Mouse (Mus musculus) gastrocnemius, adult 18-20 months (tissue): ENCODE data around the gene Cd300ld5. TPM values are rescaled to one million over a fixed set of nuclear protein-coding genes. Genes with fewer than 3 reads are reported as not detected.
"Not testable (repeated sequence)": the region's sequence is repeated elsewhere in the genome, so short reads cannot be mapped to it uniquely, and the experiment has no call there.

Source experiments
- DNase-seq: peaks from one replicate; pipeline ENCODE4 v3.0.0; 2021; ENCODE audit warnings: low spot score
- total RNA-seq, 2 experiments: library from RNA; stranded (reverse); gene quantifications; 2 replicates each; pipeline ENCODE4 v1.2.3; 2021

The Cd300ld5 gene
- total RNA-seq, 2 experiments from 2014 or later: 2.7 TPM; not detected in 1

- no peak for DNase-seq
These were observed 11.8 kb upstream of the Cd300ld5 start for GRCm38 (mm10) chr11:115049282-115049895.

GRCm38 (mm10) chr11:115048259-115048658 is 10.7 kb upstream of the Cd300ld5 start, which contains the start of gene Cd300ld3:
Gene Cd300ld3 (minus strand): TSS chr11:115048409.
- DNase-seq: no peak

- DNase-seq: not testable (repeated sequence)
These were observed 10.7 kb downstream of the Cd300ld5 start, which contains the start of gene Cd300ld4 for GRCm38 (mm10) chr11:115026912-115027311. Gene Cd300ld4 (minus strand): TSS chr11:115027012.

GRCm38 (mm10) chr11:115016093-115016492 is 21.5 kb downstream of the Cd300ld5 start, which contains the start of gene Cd300ld2:
Gene Cd300ld2 (minus strand): TSS chr11:115016193.
- DNase-seq: not testable (repeated sequence)

- no peak for DNase-seq
These were observed 33.5 kb downstream of the Cd300ld5 start for GRCm38 (mm10) chr11:115004070-115004469.

- DNase-seq: no peak
These were observed 36.0 kb downstream of the Cd300ld5 start, which contains the start of gene Cd300c2 for GRCm38 (mm10) chr11:115001474-115002040. Gene Cd300c2 (minus strand): TSS chr11:115001880.

- DNase-seq: no peak
These were observed 47.8 kb downstream of the Cd300ld5 start, which contains the start of gene Cd300ld for GRCm38 (mm10) chr11:114989793-114990192. Gene Cd300ld (minus strand): TSS chr11:114989922.

GRCm38 (mm10) chr11:114981866-114982265 is 55.7 kb downstream of the Cd300ld5 start:
- no peak for DNase-seq

Other genes starting within 250 kb of the Cd300ld5 start
- gene Btbd17, start 241.8 kb downstream of the Cd300ld5 start, total RNA-seq: not detected
- not detected for gene Gpr142, start 238.8 kb downstream of the Cd300ld5 start, total RNA-seq
- gene Gprc5c, start 186.6 kb downstream of the Cd300ld5 start, total RNA-seq: 10 to 100 TPM; 39.7 to 43.7 TPM
- under 1 TPM; 0.59 to 0.81 TPM for gene Cd300a, start 147.7 kb downstream of the Cd300ld5 start, total RNA-seq
- gene Cd300lb, start 103.4 kb downstream of the Cd300ld5 start, total RNA-seq: under 1 TPM; 0.09 to 0.24 TPM
- not detected for gene Cd300c, start 68.6 kb downstream of the Cd300ld5 start, total RNA-seq
- gene Cd300ld, start 47.8 kb downstream of the Cd300ld5 start, total RNA-seq: under 1 TPM; 0.11 to 0.33 TPM
- gene Cd300c2, start 35.9 kb downstream of the Cd300ld5 start, total RNA-seq: under 1 TPM; 0.21 to 0.32 TPM
- gene Cd300ld2, start 21.6 kb downstream of the Cd300ld5 start, total RNA-seq: not detected
- not detected for gene Cd300ld4, start 10.8 kb downstream of the Cd300ld5 start, total RNA-seq
- 1 to 10 TPM; 1.8 to 2.0 TPM for gene Cd300ld3, start 10.6 kb upstream of the Cd300ld5 start, total RNA-seq
- gene Cd300e, start 24.4 kb upstream of the Cd300ld5 start, total RNA-seq: not detected
- gene Rab37, start 53.7 kb upstream of the Cd300ld5 start, total RNA-seq: under 1 TPM in 1 of 2 experiments, not detected in 1; 0.36 TPM
- not detected for gene Cd300lf, start 96.2 kb upstream of the Cd300ld5 start, total RNA-seq
- gene Slc9a3r1, start 125.6 kb upstream of the Cd300ld5 start, total RNA-seq: 1 to 10 TPM; 1.6 to 1.9 TPM
- gene Tmem104, start 149.7 kb upstream of the Cd300ld5 start, total RNA-seq: 1 to 10 TPM; 7.5 to 7.9 TPM
- gene Nat9, start 150.1 kb upstream of the Cd300ld5 start, total RNA-seq: 10 to 100 TPM; 12.6 to 20.2 TPM
- gene Grin2c, start 229.5 kb upstream of the Cd300ld5 start, total RNA-seq: under 1 TPM; 0.05 to 0.14 TPM
- gene Fdxr, start 239.3 kb upstream of the Cd300ld5 start, total RNA-seq: 1 to 10 TPM; 3.2 TPM